Mouse (Mus musculus): ENCODE measurements around the gene Gria2. TPM values are rescaled to one million over a fixed set of nuclear protein-coding genes. Genes with fewer than 3 reads are reported as not detected.

Gene Gria2
- polyA plus RNA-seq (2012; rRNA removed): 0.06 and 0.12 TPM in 2 replicates

GRCm38 (mm10) chr3:80802596-80803081 lies at the start of gene Gria2:
Gene Gria2 (minus strand): TSS chr3:80802835.

Other genes with a start within 250 kb of the Gria2 start
- 0.33 and 0.41 TPM in 2 replicates for gene Glrb, start 110.8 kb upstream of the Gria2 start, polyA plus RNA-seq (2012; rRNA removed)
- gene Pdgfc, start 233.6 kb upstream of the Gria2 start, polyA plus RNA-seq (2012; rRNA removed): 1.9 and 2.2 TPM in 2 replicates

Data from colon, adult 2 months (tissue).